Mouse (Mus musculus) T-helper 2 cell (primary cell): ENCODE measurements around the gene Stk4.

ENCODE experiments used
- in situ Hi-C: fragments of 300-600 bp; cut with MboI, MseI; formaldehyde crosslinking; loops from one replicate; pipeline ENCODE4 v1.15.1; 2025; ENCODE audit warnings: high pct_unique_total_duplicates

The Stk4 gene

GRCm38 (mm10) chr2:164170902-164171301 is 100.8 kb downstream of the Stk4 start, which contains the start of gene Kcns1:
TSS of gene Kcns1 (minus strand) at chr2:164171113.
- in situ Hi-C loops = no loop called here

DNA sequence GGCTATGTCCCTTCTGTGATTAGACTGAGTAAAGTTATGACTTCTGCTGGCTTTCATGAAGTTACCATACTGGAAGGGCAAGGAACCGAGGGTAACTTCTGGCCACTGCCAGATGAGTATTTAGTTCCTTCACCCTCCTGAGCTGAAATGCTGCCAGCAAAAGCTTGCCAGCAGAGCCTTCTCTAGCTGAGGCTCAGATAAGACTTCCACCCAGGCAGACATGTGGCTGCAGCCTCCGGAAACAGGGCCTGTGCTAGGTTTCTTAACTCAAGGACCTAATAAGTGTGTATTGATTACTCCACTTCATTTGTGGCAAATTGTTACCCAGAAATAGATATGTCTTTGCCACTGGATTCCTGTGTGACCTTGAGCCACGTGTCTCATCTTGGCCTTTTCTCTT is 103.3 kb downstream of the Stk4 start:
- in situ Hi-C loops = no loop called here

DNA sequence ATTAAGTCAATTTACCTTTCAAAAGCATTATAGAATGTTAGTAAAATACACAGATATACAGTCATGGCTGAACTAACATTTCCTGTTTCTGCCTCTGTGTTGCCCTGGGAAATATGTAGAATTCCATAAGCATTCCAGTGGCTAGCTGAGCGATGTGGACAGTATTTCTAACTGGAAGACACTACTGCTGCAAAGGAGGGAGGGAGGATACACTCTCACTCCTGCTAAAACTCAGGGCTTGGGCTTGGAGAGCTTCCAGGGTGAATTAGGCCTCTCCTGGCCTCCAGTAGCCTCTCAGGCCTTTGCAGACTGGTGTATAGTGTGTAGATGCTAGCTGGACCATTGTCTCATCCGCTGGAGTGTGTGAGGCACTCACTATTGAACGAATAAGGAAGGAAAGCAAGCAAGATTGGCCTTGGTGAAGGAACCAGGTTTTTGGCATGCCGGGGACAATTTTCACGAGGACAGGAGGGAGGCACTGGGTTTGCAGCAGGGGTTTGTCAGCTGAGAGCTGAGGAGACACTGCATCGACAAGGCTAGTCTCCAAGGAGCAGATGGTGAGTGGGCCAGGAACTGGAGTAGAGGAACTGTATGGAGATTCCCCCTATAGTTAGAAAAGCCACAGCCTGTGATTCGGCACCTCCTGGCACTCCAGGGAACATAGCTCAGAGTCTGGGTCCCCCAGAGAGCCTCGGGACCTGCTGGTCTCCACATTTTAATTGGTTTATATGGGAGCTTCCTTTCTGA is 104.7 kb downstream of the Stk4 start:
- in situ Hi-C loops = no loop called here

- in situ Hi-C loops = no loop called here
These were observed 105.7 kb downstream of the Stk4 start for GRCm38 (mm10) chr2:164175850-164176249.

DNA sequence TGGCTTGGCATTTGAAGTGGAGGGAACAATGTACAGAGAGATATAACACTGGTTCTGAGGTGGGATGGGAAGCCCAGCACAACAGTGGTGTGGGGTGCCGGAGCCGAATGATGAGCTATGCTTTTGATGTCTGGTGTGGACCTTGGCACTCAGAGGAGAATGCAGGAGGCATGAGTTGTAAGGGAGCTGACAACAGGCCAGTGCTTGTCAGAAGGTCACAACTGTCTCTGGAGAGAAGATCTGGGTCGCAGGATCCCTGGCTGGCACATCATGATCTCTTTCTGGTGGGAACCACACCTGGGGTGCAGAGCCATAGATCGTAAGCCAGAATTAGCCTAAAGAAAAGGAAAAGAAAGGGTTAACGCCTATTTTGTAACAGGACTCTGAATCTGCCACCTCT is 107.7 kb downstream of the Stk4 start:
- in situ Hi-C loops = no loop called here

GRCm38 (mm10) chr2:164180124-164180523 is 110.0 kb downstream of the Stk4 start:
- in situ Hi-C loops = no loop called here

- in situ Hi-C loops = no loop called here
These were observed 110.6 kb downstream of the Stk4 start for GRCm38 (mm10) chr2:164180770-164181169.

- in situ Hi-C loops = no loop called here
These were observed 112.7 kb downstream of the Stk4 start, which contains the start of gene Wfdc5 for GRCm38 (mm10) chr2:164182692-164183255. TSS of gene Wfdc5 (minus strand) at chr2:164182742.

DNA sequence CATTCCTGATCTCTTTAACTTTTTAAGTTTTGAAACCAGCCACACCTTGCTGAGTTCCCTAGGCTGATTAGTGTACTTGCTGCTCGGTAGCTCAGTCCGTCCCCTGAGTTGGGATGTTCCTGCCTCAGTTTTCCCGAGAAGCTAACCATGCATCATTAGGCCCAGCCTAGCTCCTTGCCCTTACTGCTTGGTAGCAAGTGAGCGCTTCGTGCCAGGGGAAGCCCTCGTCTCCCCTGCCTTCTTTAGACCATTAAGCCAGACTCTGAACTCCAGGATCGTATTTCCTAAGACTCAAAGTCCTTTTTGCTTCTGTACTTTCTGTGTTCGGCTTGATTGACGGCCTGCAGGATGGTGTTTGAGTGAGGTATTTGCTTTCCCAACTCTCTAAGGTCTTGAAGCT is 113.2 kb downstream of the Stk4 start:
- in situ Hi-C loops = no loop called here

GRCm38 (mm10) chr2:164184145-164184719 is 114.1 kb downstream of the Stk4 start:
- in situ Hi-C loops = no loop called here

DNA sequence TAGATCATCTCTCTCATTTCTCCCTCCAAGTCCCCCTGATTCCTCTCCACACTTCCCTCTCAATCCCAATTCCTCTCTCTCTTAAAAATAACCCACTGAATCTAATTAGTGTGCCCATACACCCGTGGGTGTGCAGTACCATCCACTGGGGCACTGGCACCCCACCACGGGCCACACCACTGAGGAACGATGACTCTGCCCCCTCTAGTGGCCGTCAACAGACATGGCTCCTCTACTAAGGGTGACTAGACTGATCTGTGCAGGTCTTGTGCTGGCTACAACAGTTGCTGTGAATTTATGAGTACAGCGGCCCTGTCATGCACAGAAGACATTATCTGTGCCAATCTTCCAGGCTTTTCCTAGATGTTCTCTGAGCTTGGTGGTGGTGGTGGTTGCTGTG is 118.6 kb downstream of the Stk4 start:
- in situ Hi-C loops = no loop called here

- in situ Hi-C loops = no loop called here
These were observed 120.5 kb downstream of the Stk4 start, which contains the start of gene Wfdc12 for GRCm38 (mm10) chr2:164190576-164190975. TSS of gene Wfdc12 (minus strand) at chr2:164190608.

DNA sequence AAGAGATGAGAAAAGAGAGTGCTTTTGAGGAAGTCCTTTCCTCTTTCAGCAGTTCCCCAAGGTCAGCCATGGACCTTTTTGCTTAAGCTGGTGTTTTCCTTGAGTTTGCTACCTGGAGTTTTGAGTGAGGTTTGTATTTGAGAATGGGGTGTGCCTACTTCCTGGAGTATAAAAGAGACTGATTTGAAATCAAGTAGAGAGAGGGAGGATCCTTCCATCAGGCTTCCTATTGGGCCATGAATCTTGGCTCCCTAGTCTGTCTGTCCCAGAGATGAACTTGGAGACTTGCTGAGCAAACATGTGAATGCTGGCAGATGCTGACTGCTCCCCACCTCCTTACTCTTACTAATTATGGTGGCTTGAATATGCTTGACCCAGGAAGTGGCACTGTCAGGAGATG is 122.2 kb downstream of the Stk4 start:
- in situ Hi-C loops = no loop called here

DNA sequence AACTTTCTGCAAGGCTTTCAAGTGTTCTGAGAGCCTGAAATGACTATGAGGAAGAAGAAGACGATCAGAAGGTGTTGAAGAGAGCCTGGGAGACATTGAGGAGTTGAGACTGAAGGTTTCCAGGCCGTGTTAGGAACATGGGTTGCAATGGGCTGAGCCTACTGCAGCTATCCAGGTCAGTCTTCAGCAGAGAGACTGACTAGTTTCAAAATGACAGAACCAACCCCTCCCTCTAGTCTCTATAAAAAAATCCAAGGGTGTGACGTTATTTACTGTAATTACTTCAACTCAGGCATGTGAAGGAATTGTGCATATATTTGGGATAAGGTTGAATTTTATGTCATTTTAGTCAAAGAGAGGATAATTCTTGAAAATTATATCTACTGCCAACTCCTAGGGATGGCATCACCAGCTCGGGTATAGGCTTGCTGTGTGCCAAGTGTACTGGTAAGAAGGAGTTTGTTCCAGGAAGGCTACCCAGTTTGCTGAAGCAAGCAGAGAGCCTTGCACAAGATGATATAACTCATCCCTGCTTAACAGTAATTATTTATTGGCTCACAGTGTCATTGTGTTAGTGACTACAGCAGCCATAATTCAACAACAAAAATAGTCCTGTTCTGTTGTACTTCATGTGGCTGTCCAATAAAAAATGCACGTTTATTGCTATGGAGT is 125.0 kb downstream of the Stk4 start:
- in situ Hi-C loops = no loop called here

GRCm38 (mm10) chr2:164195971-164196699 is 126.0 kb downstream of the Stk4 start:
- in situ Hi-C loops = no loop called here

DNA sequence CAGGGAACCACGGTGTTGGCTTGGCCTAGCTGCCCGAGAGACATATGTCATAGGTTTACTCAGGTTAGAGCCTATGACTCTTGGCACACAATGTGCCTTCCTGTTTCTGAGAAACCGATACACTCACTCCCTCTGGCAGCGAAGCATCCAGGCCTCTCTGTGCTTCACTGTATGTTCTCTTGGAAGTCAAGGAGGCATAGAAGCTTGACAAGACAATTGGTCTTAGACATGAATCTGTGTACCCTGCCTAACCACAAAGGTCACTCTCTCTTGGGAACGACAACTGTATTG is 126.5 kb downstream of the Stk4 start:
- in situ Hi-C loops = no loop called here

GRCm38 (mm10) chr2:164199626-164200327 is 129.7 kb downstream of the Stk4 start, which contains the start of gene Wfdc15a:
TSS of gene Wfdc15a (minus strand) at chr2:164200130.
- in situ Hi-C loops = no loop called here
